Mouse (Mus musculus): ENCODE results near the gene Rasgef1b.

Gene Rasgef1b

GRCm38 (mm10) chr5:99701811-99702210, 27.1 kb downstream of the Rasgef1b start:
- peak; percentile 54 for DNase-seq

DNA sequence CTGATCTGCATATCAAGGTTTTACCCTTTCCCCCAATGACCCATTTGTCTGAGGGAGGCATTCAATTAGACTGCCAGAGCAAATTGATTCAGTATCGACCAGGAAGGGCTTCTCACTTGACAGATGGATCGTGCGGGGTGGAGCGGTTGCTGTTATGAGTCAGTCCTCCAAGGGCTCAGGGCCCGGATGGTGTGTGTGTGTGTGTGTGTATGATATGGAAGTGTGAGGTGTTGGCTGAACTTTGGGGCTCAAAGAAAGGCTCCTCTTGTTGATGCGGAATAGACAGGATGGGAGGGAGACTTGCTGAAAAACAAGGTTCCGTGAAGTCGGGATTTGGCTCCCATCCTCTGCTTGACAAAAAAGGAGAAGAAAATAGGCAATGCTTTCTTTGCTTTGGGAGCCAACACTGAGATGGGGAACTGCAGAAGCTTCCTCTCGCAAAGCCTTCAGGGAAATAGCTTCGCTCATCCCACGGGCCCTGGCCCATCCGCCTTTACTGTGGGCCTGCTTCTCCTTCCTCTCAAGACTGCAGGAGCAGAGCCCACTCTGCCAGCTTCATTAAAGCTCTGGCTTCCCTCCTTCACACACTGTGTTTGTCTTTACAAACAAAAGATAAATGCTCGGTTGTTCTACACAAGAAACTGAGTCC, 34.0 kb downstream of the Rasgef1b start:
- DNase-seq = no peak

- DNase-seq = no peak
These were observed 39.0 kb downstream of the Rasgef1b start for GRCm38 (mm10) chr5:99689909-99690308.

- DNase-seq = no peak
These were observed 41.0 kb downstream of the Rasgef1b start for GRCm38 (mm10) chr5:99687894-99688293.

DNA sequence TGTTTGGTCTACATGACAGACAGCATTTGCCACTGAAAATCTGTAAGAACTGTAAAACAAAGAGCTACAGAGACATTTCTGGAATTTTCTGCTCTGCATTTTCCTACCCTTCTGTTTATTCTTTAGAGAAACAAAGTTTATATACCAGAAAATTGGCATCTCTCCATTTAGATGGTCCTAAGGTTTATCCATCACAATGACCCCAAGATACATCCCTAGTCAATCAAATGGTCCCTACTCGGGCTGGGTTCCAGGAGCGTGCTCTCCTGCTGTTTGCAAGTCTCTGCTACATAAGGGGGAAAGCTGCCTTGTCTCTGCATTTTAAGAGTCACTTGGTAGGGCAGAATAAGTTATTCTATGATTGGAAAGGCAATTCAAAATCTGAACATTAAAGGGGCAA, 44.8 kb downstream of the Rasgef1b start:
- no peak for DNase-seq

- no peak for DNase-seq
These were observed 58.8 kb downstream of the Rasgef1b start for GRCm38 (mm10) chr5:99669971-99670571.

- DNase-seq = no peak
These were observed 72.8 kb downstream of the Rasgef1b start for GRCm38 (mm10) chr5:99656024-99656423.

GRCm38 (mm10) chr5:99652931-99653330, 75.9 kb downstream of the Rasgef1b start:
- DNase-seq = no peak

DNA sequence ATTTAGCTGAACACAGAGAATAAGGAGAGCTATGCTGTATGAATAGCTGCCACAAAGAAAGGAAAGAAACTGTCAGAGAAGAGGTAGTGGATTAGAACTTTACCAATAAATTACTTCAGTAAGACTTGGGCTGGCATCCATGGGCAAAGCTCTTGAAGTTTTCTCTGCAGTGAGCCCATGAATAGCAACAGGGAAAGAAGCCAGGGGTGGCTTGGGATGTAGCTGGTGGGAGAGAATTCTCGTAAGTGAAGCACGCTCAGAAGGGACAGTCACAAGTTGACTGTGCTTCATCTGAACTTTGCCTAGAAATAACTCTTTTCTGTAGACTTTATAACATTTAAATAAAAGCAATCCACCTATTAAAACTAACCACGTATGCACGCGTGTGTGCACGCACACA, 87.5 kb downstream of the Rasgef1b start:
- no peak for DNase-seq

DNA sequence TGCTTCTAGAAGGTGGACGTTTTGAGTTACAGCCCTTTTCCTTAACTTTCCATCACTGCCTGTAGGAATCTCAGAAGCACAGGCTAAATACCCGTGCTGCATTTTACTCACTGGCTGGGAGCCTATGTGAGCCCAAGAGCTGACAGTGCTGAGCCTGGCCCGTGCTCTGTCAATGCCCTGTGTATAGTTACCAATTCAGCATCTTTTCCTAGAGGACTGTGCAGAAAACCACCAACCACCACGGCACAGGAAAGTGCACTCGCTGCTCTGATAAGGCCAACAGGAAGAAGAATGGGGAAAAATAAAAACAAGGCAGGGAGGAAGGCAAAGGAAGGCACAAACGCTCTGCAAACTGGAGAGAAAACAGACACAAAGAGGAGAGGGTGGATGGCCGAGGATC, 92.3 kb downstream of the Rasgef1b start:
- no peak for DNase-seq

DNA sequence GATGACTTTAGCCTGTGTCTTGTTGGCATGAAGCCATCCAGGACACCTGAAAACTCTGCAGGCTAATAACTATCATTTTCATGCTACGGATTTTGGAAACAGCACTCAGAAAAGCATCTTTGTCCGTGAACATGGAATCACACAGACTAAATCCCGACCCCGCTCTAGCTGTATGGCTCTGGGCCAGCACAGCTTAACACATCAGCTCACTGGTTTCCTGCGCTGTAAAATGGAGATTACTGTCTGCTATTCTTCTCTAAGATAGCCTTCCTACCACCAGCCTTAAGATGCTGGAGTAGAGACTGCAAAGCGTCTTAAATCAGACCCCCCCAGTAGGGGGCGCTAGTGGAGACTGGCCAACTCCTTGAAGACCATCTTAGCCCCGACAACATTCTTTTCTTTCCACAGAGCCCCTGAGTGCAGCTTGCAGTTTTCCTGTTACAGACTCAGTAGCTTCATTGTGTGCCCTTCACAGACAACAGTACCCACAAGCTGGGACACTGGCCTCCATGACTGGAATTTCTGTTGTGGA, 94.8 kb downstream of the Rasgef1b start:
- no peak for DNase-seq

- no peak for DNase-seq
These were observed 95.3 kb downstream of the Rasgef1b start for GRCm38 (mm10) chr5:99633548-99633947.

DNA sequence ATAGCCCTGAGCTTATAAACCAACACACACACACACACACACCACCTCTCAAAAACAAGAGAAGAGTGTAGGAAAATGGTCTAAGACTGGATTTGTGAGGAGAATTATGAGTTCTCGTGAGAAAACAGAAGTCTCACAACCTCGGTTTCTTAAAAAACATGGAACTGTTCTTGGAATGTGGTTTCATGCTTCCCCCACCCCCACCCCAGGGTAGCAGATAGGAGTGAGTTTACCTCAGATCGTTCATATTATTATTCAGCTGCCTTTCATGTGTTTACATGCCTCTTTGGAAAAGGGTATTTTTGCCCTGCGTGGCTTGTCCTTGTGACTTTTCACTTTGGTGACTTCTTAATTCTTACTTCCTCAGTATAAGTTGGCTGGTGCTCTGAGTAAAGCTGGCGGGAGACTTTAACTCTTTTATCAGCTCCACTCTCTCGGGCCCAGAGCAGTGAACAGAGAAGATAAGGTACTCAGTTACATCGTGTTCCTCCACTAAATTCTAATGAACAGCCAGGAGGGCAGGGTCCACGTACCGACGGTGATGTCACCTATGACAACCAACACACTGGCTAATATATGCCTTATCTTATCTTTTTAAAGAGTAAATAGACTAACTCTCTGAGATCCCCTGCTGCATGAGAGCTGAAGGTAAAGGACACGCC, 96.1 kb downstream of the Rasgef1b start:
- no peak for DNase-seq

GRCm38 (mm10) chr5:99630087-99630486, 98.8 kb downstream of the Rasgef1b start:
- peak; percentile 16 for DNase-seq

GRCm38 (mm10) chr5:99625603-99626002, 103.3 kb downstream of the Rasgef1b start:
- DNase-seq = no peak

DNA sequence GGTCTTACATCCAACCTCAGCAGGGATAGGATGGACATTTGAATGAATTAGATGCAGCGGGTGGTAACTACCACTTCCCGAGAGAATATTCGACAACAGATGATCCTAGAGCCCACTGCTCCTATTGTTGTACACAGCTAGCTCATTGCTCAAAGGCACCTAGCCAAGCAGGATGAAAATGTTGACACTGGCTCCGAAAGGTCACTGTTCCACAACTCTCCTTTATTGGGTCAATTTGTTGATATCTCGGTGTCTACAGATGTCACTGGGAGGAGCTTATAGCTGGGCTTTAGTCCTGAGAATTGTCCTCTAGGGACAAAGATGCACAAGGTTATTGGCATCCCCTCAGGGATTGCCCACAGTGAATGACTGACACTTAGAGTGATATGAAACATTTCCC, 108.1 kb downstream of the Rasgef1b start:
- DNase-seq = no peak

GRCm38 (mm10) chr5:99617271-99617800, 111.5 kb downstream of the Rasgef1b start:
- DNase-seq = no peak

- no peak for DNase-seq
These were observed 115.3 kb downstream of the Rasgef1b start for GRCm38 (mm10) chr5:99613321-99614118.

DNA sequence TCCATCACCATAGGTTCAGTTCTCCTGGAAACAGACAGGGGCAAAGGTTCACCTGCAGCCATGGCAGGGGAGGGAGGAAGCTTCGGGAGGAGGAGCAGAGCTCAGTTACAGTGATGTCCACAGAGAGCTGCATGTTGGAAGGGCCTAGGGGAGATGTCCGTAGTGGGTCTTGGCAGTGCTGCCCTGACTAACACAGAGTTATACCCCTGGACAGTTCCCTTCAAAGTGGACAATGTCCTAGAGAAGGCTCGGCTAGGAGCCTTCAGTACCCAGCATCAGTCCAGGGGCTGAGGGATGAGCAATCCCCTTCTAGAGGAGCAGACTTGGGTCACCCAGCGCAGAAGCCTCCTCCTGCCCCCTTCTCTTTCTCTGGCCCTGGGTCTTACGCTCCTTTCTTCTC, 121.3 kb downstream of the Rasgef1b start:
- no peak for DNase-seq

GRCm38 (mm10) chr5:99606164-99606858, 122.6 kb downstream of the Rasgef1b start:
- no peak for DNase-seq

DNA sequence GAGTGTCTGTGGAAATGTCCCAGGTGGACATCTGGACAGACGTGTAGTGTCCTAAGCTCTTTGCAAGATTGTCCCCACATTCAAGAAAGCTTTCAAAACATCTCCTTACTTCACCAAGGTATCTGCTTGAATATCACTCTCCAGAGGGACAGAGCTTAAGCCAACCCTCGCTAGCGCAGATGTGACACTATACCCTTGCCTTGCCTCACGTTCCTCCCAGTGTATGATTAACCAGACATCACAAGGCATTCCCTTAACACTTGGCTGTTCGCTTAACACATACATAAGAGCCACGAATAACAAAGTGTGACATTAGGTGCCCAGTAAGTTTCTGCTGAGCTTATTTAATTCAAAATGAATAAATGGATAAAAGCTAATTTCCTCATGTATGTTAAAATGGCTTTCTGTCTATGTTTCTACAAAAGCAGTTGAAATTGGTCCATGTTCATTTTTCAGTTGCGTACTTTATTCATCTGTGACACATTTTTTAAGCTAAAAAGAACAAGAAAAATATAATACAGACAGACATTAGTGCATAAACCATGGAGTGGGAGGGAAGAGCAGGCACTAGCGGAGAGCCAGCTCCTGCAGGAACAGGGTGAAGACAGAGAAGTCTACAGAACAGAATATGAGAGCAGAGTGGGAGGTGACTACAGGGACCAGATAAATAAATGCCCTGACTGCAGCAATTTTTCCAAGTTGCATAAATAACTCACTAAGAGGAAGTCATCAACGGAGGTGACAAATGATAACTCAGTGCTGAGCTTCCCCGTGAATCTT, 126.4 kb downstream of the Rasgef1b start:
- DNase-seq = no peak

DNA sequence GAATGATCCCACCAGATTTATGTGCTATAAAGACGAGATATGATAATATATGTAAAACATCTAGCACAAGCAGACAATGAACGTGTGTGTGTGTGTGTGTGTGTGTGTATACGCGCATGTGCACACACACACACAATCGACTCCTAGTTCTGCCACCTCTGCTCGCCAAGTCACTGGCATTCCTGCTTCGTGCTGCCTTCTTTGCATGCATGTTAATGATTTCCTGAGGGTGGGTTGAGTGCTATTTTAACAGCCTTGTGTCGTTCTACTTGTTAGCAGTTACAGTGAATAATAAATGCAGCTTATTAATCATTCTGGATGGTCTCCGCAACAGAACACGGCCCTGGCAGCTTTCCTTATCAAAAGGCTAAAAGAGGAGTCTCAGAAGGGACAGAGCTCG, 129.5 kb downstream of the Rasgef1b start:
- DNase-seq = no peak

Data from cerebellum, adult 9-11 months (tissue).